In the genomic region with DNA sequence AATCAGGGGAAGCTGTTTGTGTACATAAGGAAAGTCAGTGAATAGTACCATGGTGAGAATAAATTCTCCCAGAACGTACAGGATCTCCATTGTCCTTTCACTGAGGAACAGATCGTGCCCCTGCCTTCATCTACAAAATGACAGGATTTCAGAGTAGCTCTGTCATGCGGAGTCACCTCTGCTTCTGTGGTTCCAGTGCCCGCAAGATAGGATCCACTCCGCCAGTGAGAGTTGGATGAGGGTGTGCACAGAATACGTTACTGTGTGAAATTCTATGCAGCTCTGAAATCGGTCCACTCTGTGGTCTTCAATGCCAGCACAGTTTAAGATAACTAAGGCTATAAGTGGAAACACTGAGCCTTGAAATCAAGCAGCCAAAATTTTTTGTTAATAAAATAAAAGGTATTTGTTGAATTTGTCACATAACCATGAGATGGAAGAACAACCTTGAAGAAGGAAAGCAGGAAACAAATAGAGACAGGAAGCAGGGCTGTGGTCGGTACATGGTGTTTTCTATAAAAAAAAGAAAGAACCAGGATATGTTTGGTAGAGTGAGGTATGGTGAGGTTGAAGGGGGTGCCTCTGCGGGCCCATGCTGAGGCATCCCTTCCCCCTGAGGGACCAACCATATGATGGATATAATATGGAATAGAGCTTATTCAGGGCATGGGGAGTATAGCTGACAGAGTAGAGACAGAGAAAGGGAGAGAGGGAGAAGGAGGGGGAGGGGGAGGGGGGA, we compare ENCODE assay signal across 27 mouse cellular contexts. TPM values are rescaled to one million over a fixed set of nuclear protein-coding genes. Genes with fewer than 3 reads are reported as not detected.
DNase-seq lines count a peak whose midpoint lies in the region; ATAC-seq and TF ChIP-seq lines count a peak whose summit lies in the region.
"Had no signal": no experiment of that assay in that cellular context is flagged by ENCODE, and none has a peak within 500 bp of the region (broad histone marks: within the 10 kb centered on the region; RNA-seq: fewer than 3 reads in every experiment).

No protein-coding gene starts in this region.

- TF ChIP-seq POLR2A in ES-Bruce4 (IDR thresholded peaks at IDR 0.05; ENCODE audit: insufficient read depth, low read length) = no peak

- no peak for ATAC-seq in megakaryocyte, adult 5-6 weeks (ENCODE audit: poor library complexity, severe bottlenecking)
- peak; percentile 91 for ATAC-seq in inflammation-experienced regulatory T-cells, adult 6 months
- ATAC-seq in midbrain, embryonic 11.5 days (ENCODE audit: low FRiP score) = no peak
- no peak for ATAC-seq in intestine, postnatal 0 days
- ATAC-seq: forebrain, embryonic 16.5 days; hindbrain, embryonic 16.5 days; intestine, embryonic 16.5 days had no signal

- peaks cover 2% of the 10 kb centered on the region for H3K36me3 ChIP-seq in megakaryocyte, embryonic 14.5 days (replicated peaks; ENCODE audit: low read length)
- H3K36me3 ChIP-seq in ES-Bruce4 (ENCODE audit: control insufficient read depth, insufficient read depth, low read length, poor library complexity, severe bottlenecking) = no peaks in the 10 kb centered on the region
- no peaks in the 10 kb centered on the region for H3K36me3 ChIP-seq in midbrain, embryonic 11.5 days (ENCODE audit: control insufficient read depth, insufficient read depth, low read length)
- no peaks in the 10 kb centered on the region for H3K36me3 ChIP-seq in intestine, postnatal 0 days (ENCODE audit: control insufficient read depth, insufficient read depth)
- H3K36me3 ChIP-seq: embryonic facial prominence, embryonic 13.5 days; G1E; heart, embryonic 15.5 days; kidney, embryonic 15.5 days; limb, embryonic 12.5 days; lung, embryonic 15.5 days; stomach, embryonic 15.5 days had no signal

- H3K4me3 ChIP-seq in megakaryocyte, embryonic 14.5 days (replicated peaks) = peak overlapping the region; percentile 64
- H3K4me3 ChIP-seq in ES-Bruce4 (ENCODE audit: low read depth, low read length) = no peak overlapping the region
- H3K4me3 ChIP-seq in midbrain, embryonic 11.5 days (ENCODE audit: low read depth, low read length) = no peak overlapping the region
- no peak overlapping the region for H3K4me3 ChIP-seq in intestine, postnatal 0 days (ENCODE audit: low read depth, low read length)
- H3K4me3 ChIP-seq: embryonic facial prominence, embryonic 13.5 days; erythroblast, embryonic 14.5 days; heart, embryonic 15.5 days; kidney, embryonic 15.5 days; left cerebral cortex, adult 2 months; limb, embryonic 12.5 days; lung, embryonic 15.5 days; stomach, embryonic 15.5 days had no signal

- H3K27ac ChIP-seq in ES-Bruce4 (ENCODE audit: insufficient read depth, low read length) = peak overlapping the region; percentile 74
- no peak overlapping the region for H3K27ac ChIP-seq in midbrain, embryonic 11.5 days (ENCODE audit: low read depth, low read length)
- no peak overlapping the region for H3K27ac ChIP-seq in intestine, postnatal 0 days (ENCODE audit: low read depth, low read length)
- H3K27ac ChIP-seq: embryonic facial prominence, embryonic 13.5 days; heart, embryonic 15.5 days; kidney, embryonic 15.5 days; left cerebral cortex, adult 2 months; limb, embryonic 12.5 days; lung, embryonic 15.5 days; stomach, embryonic 15.5 days had no signal

- H3K4me2 ChIP-seq in midbrain, embryonic 11.5 days = no peak overlapping the region
- no peak overlapping the region for H3K4me2 ChIP-seq in intestine, postnatal 0 days (replicated peaks; ENCODE audit: low read depth)
- H3K4me2 ChIP-seq: embryonic facial prominence, embryonic 13.5 days; heart, embryonic 15.5 days; kidney, embryonic 15.5 days; limb, embryonic 12.5 days; liver, embryonic 11.5 days; lung, embryonic 15.5 days; stomach, embryonic 15.5 days had no signal

- no peak for TF ChIP-seq EP300 in ES-Bruce4 (IDR thresholded peaks at IDR 0.05; ENCODE audit: insufficient read depth, low read depth, low read length)

- peaks cover 2% of the 10 kb centered on the region for H3K27me3 ChIP-seq in megakaryocyte, embryonic 14.5 days (replicated peaks)
- H3K27me3 ChIP-seq in ES-Bruce4 (ENCODE audit: control insufficient read depth, insufficient read depth, low read length, poor library complexity, severe bottlenecking) = no peaks in the 10 kb centered on the region
- no peaks in the 10 kb centered on the region for H3K27me3 ChIP-seq in midbrain, embryonic 11.5 days (ENCODE audit: control insufficient read depth, insufficient read depth, low read length)
- no peaks in the 10 kb centered on the region for H3K27me3 ChIP-seq in intestine, postnatal 0 days (replicated peaks; ENCODE audit: control insufficient read depth, insufficient read depth, low read length)
- H3K27me3 ChIP-seq: lung, embryonic 15.5 days; stomach, embryonic 15.5 days had no signal

- WGBS in midbrain, embryonic 11.5 days = 87% methylated on average over 9 of the region's 9 CpGs
- WGBS in intestine, postnatal 0 days = 75% methylated on average over 9 of the region's 9 CpGs

- H3K9me3 ChIP-seq in megakaryocyte, embryonic 14.5 days = peaks cover 17% of the 10 kb centered on the region
- no peaks in the 10 kb centered on the region for H3K9me3 ChIP-seq in ES-Bruce4 (replicated peaks; ENCODE audit: control insufficient read depth, insufficient read depth, low read length, poor library complexity, severe bottlenecking)
- H3K9me3 ChIP-seq in midbrain, embryonic 11.5 days (ENCODE audit: control insufficient read depth, low read length) = no peaks in the 10 kb centered on the region
- no peaks in the 10 kb centered on the region for H3K9me3 ChIP-seq in intestine, postnatal 0 days (ENCODE audit: control insufficient read depth)
- H3K9me3 ChIP-seq: embryonic facial prominence, embryonic 13.5 days; G1E; heart, embryonic 15.5 days; kidney, embryonic 15.5 days; limb, embryonic 12.5 days; lung, embryonic 15.5 days; stomach, embryonic 15.5 days had no signal

- peak; percentile 43 for DNase-seq in thymus, postnatal 25 days
- no peak for DNase-seq in midbrain, embryonic 11.5 days (ENCODE audit: low spot score, missing footprints)
- no peak for DNase-seq in adrenal gland, adult (ENCODE audit: inconsistent age in 2 of 2, low spot score in 1 of 2)
- DNase-seq: adrenal gland, postnatal 25 days; cerebellum, adult 11-12 months; cerebellum, adult 9-11 months; gastrocnemius, postnatal 10 days; kidney, postnatal 25 days; midbrain, embryonic 14.5 days had no signal

- H3K9ac ChIP-seq in ES-Bruce4 (ENCODE audit: low read depth, poor library complexity, severe bottlenecking) = peak overlapping the region; percentile 22; the same call in 1 of the 2 replicates
- no peak overlapping the region for H3K9ac ChIP-seq in midbrain, embryonic 11.5 days (ENCODE audit: low read length)
- no peak overlapping the region for H3K9ac ChIP-seq in intestine, postnatal 0 days (ENCODE audit: low read depth, low read length)
- H3K9ac ChIP-seq: embryonic facial prominence, embryonic 13.5 days; heart, embryonic 15.5 days; kidney, embryonic 15.5 days; limb, embryonic 12.5 days; lung, embryonic 15.5 days; stomach, embryonic 15.5 days had no signal

- H3K4me1 ChIP-seq in megakaryocyte, embryonic 14.5 days = peaks cover 36% of the 10 kb centered on the region
- H3K4me1 ChIP-seq in ES-Bruce4 (ENCODE audit: control insufficient read depth, insufficient read depth, low read length) = peaks cover 2% of the 10 kb centered on the region
- H3K4me1 ChIP-seq in midbrain, embryonic 11.5 days (ENCODE audit: control insufficient read depth, insufficient read depth, low read length) = no peaks in the 10 kb centered on the region
- H3K4me1 ChIP-seq in intestine, postnatal 0 days (replicated peaks; ENCODE audit: control insufficient read depth, insufficient read depth, low read length) = no peaks in the 10 kb centered on the region
- H3K4me1 ChIP-seq: heart, embryonic 15.5 days; kidney, embryonic 15.5 days; limb, embryonic 12.5 days; lung, embryonic 15.5 days; stomach, embryonic 15.5 days had no signal

- TF ChIP-seq CTCF in ES-Bruce4 (IDR thresholded peaks at IDR 0.05; ENCODE audit: low read depth, low read length) = no peak
- TF ChIP-seq CTCF in intestine, postnatal 0 days (IDR thresholded peaks at IDR 0.05; ENCODE audit: low read depth) = no peak

RNA-seq across cellular contexts. Expression of gene Lat, which starts 39.3 kb away (rescaled TPM):
- 715 and 927 TPM in 2 replicates for polyA plus RNA-seq in megakaryocyte, embryonic 14.5 days (2012; ENCODE audit: insufficient read depth, low replicate concordance)
- 3.2 and 7.3 TPM in 2 replicates for total RNA-seq in megakaryocyte, adult 5-6 weeks (2015)
- 3.3 and 6.3 TPM in 2 replicates for total RNA-seq in megakaryocyte, adult 5-6 weeks (2017)
- polyA plus RNA-seq in ES-Bruce4 (2011; ENCODE audit: insufficient read depth, insufficient read length, low read depth, missing spikeins) = 3.0 and 4.2 TPM in 2 replicates
- 1,000 to 10,000 TPM in 1 of 3 experiments, 100 to 1,000 TPM in 2; 875 to 1,118 (median 889) TPM for polyA plus RNA-seq in inflammation-experienced regulatory T-cells, adult 6 months (2017; shearing (Covaris generic))
- polyA plus RNA-seq in midbrain, embryonic 11.5 days (2014; fragmentation: Nextera tagmentation; extraction: Ambion mirVana) = 1.8 and 2.7 TPM in 2 replicates
- 0.65 and 1.1 TPM in 2 replicates for polyA plus RNA-seq in intestine, postnatal 0 days (2015; fragmentation: Nextera tagmentation; extraction: Ambion mirVana)

RNA-seq across cellular contexts. Expression of gene Spns1, which starts 47.2 kb away (rescaled TPM):
- polyA plus RNA-seq in megakaryocyte, embryonic 14.5 days (2012; ENCODE audit: insufficient read depth, low replicate concordance) = 74.6 and 153 TPM in 2 replicates
- total RNA-seq in megakaryocyte, adult 5-6 weeks (2015) = 7.9 and 11.5 TPM in 2 replicates
- total RNA-seq in megakaryocyte, adult 5-6 weeks (2017) = 6.8 and 10.6 TPM in 2 replicates
- 52.3 and 62.0 TPM in 2 replicates for polyA plus RNA-seq in ES-Bruce4 (2011; ENCODE audit: insufficient read depth, insufficient read length, low read depth, missing spikeins)
- polyA plus RNA-seq in inflammation-experienced regulatory T-cells, adult 6 months (2017; shearing (Covaris generic)) = 10 to 100 TPM; 31.3 to 43.0 (median 38.4) TPM
- polyA plus RNA-seq in midbrain, embryonic 11.5 days (2014; fragmentation: Nextera tagmentation; extraction: Ambion mirVana) = 40.8 and 45.8 TPM in 2 replicates
- 47.7 and 51.3 TPM in 2 replicates for polyA plus RNA-seq in intestine, postnatal 0 days (2015; fragmentation: Nextera tagmentation; extraction: Ambion mirVana)

RNA-seq across cellular contexts. Expression of gene Sbk1, which starts 57.7 kb away (rescaled TPM):
- polyA plus RNA-seq in megakaryocyte, embryonic 14.5 days (2012; ENCODE audit: insufficient read depth, low replicate concordance) = 1.4 and 5.6 TPM in 2 replicates
- total RNA-seq in megakaryocyte, adult 5-6 weeks (2015) = 4.7 and 5.2 TPM in 2 replicates
- 5.1 and 5.6 TPM in 2 replicates for total RNA-seq in megakaryocyte, adult 5-6 weeks (2017)
- polyA plus RNA-seq in ES-Bruce4 (2011; ENCODE audit: insufficient read depth, insufficient read length, low read depth, missing spikeins) = 24.7 TPM in 2 replicates
- polyA plus RNA-seq in inflammation-experienced regulatory T-cells, adult 6 months (2017; shearing (Covaris generic)) = 1 to 10 TPM; 2.1 to 4.2 (median 2.6) TPM
- polyA plus RNA-seq in midbrain, embryonic 11.5 days (2014; fragmentation: Nextera tagmentation; extraction: Ambion mirVana) = 133 and 162 TPM in 2 replicates
- 3.6 and 4.4 TPM in 2 replicates for polyA plus RNA-seq in intestine, postnatal 0 days (2015; fragmentation: Nextera tagmentation; extraction: Ambion mirVana)

Comparison
In these comparisons a context has a peak if more than half of its experiments do, and no peak if none do; other contexts are left out.
1. RNA of gene Lat, which starts 39.3 kb away (polyA plus RNA-seq): 715 to 927 TPM in megakaryocyte, embryonic 14.5 days and 875 to 1,118 TPM in inflammation-experienced regulatory T-cells, adult 6 months; 3.0 to 4.2 TPM in ES-Bruce4, 1.8 to 2.7 TPM in midbrain, embryonic 11.5 days and 0.65 to 1.1 TPM in intestine, postnatal 0 days; every median in the first group is over 100 times any median in the second.